Mouse (Mus musculus): ENCODE data around the gene Slc20a1.

DNA sequence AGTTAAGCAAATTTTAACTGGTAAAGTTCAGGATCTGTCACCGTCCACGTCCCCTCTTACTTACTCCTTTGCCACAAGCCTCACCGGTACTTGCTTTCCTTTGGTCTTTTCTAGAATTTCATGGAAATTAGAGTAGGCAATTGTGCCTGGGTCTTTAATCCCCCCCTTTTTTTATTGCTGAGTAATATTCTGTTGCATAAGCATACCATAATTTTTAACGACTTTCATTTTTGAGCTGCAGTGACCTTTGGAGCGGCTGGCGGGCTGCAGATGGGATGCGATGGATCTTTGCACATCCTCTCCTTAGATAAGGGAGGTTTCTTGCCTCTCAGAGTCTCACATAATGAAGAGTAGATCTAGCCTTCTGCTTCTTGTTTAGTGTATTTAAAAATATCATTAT lies 30.8 kb downstream of the Slc20a1 start:
- TF ChIP-seq CTCF (IDR thresholded peaks at IDR 0.05) (no peak), EP300 (IDR thresholded peaks at IDR 0.05) (no peak)
